Mouse (Mus musculus) fibroblast of lung, adult 2 months (primary cell): ENCODE measurements around the gene Tex36.

Source experiments
- DNase-seq: peaks from one replicate; pipeline ENCODE4 v3.0.0-alpha.2; 2011; ENCODE audit warnings: low read depth

The Tex36 gene

DNA sequence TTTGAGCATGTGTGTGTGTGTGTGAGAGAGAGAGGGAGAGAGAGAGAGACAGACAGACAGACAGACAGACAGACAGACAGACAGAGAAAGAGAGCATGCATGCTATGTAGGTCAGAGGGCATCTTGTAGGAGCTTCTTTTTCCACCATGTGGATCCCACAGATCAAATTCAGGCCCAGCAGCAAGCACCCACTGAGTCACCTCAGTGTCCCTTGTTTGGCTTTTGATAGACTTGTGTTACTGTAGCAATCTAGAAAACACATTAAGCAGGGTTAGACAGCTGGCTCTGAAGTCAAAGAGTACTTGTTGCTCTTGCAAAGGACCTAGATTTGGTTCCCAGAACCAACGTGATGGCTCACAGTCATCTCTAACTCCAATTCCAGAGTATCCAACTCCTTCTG, 10.2 kb downstream of the Tex36 start:
- DNase-seq, result no peak

DNA sequence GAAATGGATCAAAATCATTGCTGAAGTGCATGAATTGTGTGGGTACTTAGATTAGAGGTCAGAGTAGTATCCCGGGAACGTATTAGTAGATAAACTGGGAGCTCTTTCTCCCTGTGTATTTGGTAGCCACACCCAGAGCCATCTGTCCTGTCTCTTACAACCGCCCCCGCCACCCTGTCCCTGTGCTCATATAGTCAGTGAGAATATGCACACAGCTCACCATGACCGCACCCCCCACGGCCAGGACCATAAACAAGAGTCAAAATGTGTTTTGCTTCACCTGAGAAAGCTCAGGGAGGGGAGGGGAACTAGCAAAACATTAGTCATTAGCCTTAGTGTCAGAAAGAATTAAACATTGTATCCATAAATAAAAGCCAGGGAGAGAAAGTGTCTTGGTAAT, 18.7 kb downstream of the Tex36 start:
- DNase-seq, result no peak

DNA sequence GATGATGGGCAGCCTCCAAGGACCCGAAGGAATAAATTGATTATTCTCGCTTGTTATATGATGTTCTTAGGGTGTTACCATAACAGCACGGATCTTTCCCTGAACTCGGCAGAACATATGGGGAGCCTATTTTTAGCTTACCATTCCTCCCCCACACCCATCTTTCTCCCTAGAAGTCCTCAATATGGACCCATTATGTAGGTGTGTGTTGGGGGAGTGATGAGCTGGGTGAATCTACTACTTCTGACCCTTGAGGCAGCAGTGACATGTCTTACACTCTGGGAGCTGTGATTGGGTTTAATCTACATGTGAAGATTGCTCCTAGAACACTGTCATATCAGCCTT, 21.7 kb downstream of the Tex36 start:
- DNase-seq, result no peak

DNA sequence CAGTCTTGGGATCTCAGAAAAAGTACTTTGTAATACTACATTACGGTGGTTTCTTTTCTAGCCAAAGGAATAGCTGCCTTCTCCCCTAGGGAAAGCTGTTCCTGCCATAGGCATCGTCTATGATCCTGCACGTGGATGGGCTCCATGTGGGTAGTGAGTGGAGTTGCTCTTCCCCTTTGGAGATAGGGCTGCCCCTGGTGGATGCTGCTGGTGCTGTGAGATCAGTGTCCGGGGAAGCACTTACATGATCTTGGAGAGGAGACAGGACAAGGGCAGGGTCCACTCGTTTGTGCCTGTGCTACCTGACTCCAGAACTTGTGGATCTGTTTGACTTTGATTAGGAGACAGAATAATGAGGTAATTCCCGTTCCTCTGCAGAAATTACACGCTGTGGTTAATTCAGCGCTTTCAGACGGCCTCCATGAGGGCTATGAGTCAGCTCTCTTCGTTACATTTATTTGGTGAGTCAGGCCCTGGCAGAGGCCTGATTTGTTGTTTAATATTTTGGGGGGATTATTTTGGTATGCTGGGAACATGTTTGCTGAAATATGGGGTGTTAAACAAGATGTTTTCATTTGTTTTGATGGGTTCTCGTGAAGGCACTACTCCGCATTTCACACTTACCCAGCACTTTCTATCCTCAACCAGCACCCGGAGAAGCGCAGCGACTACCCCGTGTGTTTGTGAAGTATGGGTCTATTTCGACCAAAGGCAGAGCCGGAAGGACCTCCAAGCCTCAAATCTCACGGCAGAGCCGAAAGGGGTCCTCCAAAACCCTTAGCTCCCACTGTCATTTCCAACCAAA, 22.3 kb downstream of the Tex36 start:
- DNase-seq, result no peak

DNA sequence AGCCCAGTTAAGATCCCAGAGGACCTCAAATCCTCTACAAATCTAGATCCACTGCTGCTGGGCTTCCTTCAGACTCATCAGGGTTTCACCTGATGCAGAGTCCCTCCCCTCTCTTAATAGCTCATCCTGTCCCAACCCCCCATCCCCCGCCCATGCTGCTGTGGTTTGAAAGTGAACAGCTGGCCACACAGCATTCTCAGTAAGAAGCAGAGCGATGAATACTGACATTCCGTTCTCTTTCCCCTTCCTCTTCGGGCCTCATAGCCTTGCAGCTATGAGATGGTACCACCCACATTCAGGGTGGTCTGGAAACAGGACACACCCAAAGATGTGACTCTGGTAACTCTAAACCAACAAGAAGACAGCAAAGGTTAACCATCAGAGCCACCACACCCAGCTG, 25.1 kb downstream of the Tex36 start:
- no peak for DNase-seq

DNA sequence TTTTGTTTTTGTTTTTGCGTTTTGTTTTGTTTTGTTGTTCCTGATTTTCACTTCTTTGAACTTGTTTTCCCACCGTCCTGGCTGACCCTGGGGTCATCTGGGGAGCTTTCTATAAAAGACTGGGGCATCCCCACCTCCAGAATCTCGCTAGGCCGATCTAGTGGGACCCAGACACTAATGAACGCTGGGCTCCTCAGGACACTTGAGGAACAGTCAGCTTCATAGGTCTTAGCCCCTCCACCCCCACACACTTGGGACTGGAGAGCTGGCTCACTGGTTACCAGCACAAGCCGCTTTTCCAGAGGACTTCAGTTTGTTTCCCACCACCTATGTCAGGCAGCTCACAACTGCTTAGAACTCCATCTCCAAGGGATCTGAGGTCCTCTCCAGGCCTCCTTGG, 25.7 kb downstream of the Tex36 start:
- DNase-seq, result no peak

DNA sequence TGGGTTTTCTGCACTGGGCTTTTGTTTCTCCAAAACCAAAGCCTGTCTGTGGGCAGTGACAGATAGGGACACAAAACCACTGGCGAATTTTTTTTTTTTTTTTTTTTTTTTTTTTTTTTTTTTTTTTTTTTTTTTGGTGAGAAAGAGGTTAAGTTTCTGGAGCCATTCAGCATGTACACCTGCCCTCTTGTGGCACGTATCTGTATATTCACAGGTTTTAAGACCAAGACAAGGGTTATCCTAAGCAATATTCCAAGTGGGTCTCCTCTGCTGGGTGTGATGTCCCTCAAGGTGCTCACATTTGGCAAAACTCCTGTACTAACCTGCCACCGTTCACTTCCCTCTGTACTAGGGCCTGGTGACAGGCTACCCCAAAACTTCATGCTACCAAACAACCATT, 30.0 kb downstream of the Tex36 start:
- DNase-seq, result no peak

DNA sequence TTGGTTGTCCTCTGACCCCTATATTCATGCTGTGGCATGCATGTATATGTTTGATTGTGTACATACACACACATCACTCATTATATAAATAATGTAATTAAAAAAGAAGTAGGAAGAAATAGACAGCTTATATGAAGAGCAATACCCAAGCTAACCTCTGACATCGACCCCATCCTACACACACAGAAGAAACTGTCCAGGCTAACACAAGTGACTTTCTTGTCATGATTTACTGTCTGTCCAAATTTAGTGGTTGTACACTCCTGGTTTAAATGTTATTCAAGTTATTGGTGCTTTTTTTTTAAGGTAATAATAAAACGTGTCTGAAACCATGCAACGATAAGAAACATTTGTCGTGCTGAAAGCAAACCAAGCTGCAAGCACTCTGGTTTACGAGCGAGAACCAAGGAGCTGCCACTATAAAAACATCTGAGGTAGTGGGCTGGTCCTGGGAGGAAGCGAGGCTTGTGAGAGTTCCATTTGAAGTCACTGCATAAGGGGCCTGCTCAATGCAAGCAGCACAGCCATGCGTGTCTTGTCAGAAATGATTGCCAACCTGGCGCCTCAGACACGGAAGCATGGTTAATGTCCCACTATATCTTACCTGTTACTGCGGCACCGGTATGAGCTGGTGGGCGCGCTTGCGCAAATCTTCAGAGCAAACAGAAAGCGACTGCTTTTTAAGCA, 32.6 kb downstream of the Tex36 start:
- no peak for DNase-seq

DNA sequence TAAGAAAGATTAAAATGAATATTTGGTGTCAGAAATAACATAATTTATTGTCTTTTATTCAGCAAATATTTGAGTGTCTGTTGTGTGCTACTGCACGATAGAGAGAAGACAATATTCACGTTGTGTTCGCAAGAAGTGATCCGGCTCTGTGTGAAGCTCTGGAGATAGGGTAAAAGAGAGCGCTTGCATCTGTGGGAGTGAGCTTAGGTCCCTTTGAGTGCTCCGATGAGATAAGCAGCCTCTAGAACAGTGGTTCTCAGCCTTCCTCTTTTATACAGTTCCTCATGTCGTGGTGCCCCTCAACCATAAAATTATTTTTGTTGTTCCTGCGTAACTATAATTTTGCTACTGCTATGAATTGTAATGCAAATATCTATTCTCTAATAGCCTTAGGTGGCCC, 37.4 kb downstream of the Tex36 start:
- DNase-seq, result no peak

DNA sequence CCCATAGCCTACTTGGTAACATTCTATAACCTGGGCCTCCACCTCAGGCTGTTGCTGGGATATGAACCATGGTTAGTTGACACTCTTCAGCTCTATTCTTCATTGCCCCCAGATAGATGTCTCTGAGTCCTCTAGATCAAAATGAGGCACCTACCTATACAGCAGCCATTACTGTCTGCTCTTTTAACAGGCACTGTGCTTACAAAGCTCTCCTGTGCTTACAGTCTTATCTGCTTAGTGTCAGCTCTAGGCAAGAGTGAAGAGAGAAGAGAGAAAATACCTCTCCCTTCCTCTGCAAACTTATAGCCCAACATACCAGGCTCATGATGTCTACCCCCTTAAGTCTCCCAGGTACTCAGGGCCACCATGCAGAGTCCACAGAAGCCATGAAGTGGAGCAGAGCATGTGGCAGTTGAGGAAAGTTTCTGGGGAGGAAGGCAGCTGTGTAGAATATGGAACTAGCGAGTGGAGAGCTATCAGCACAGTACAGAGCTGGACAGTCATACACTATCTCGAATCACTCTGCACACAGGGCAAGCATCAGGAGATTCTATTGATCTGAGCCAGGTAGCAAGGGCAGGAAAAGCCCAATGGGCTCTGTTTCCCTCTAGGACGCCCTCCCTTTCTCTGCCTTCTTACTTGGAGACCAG, 38.7 kb downstream of the Tex36 start:
- DNase-seq, result no peak

DNA sequence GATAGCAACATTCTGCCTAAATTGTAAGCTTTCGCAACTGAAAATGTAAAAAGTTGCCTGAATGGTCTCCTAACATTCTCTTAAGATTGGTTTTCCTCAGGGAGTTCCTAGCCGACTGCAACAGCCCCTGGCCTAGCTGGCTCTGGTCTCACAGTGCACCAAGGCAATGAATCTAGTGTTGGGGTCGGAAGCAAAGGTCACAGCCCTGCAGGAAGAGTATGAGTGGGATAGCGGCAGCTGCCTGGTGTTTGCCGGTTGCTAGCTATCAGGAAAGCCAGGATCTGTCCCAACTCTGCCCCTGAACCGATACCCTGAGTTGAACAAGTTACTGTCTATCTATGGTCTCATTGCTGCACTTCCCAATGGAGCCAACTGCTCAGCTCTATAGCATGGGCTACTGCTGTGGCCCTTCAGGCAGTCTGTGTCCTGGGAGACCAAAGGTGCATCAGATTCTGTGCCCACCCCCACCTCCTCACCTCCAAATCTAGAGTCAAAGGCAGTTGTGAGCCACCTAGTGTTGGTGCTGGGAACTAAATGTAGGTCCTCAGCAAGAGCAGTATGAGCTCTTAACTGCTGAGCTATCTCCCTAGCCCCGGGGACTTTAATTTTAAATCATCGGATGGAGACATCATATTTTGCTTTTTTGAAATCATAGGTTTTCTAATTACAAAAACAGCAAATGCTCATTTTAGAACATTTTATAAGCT, 46.0 kb downstream of the Tex36 start:
- DNase-seq, result no peak

DNA sequence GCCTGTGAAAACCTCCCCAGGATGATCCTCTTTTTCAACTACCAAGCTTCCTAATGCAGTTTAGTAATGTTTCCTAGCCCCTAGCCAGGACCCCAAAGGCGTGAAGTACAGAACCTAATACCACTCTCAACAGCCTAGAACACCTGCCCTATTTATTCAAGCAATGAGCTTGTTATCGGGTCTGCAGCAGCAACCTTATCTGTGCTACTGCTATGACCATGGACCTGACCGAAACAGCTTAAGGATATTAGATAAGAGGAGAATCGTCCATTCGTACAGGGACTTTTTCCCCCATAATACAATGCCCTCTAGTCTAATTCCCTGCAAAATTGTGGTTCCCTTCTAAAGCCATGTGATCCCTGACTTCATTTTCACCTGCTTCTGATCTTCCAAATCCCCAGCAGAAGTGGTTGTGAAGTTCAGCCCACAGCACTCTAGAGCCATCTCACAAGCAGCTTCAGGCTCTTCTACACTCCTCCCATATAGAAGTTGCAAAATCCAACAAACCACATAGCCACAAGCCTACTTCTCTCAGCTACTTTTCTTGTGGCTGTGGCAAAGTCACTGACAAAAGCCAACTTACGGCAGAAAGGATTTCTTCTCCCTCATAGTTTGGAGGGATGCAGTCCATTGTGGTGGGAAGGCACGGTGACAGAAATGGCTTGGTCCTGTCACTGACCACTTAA, 49.5 kb downstream of the Tex36 start:
- no peak for DNase-seq

DNA sequence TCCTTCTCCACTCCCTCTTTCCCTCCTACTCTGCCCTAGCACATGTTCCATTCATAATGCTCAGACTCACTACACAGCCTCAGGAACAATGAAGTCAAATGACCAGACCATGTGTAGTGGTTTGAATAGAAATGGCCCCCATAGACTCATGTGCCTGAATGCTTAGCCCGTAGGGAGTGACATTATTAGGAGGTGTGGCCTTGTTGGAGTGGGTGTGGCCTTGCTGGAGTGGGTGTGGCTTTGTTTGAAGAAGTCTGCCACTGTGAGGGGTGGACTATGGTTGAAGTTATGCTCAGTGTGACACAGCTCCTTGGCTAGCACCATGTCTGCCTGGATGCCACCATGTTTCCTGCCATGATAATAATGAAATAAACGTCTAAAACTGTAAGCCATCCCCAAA, 51.0 kb downstream of the Tex36 start:
- DNase-seq, result no peak

DNA sequence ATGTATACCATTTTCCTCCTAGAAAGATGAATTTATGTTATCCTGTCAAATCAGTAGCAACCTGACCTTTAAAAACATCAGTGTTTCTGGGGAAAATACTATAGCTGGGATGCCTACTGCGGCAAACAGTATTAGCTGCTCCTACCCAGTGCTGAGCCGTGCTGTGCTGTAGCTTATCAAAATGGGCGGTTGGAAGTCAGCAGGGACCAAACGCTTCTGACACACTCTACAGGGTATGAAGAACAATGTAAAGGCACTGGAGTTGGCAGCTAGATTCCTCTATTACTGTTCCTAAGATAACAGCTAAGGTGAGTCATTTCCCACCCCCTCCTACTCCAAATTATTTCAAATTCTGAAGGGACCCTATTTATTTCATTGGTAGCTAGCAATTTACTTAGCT, 53.5 kb downstream of the Tex36 start:
- no peak for DNase-seq

DNA sequence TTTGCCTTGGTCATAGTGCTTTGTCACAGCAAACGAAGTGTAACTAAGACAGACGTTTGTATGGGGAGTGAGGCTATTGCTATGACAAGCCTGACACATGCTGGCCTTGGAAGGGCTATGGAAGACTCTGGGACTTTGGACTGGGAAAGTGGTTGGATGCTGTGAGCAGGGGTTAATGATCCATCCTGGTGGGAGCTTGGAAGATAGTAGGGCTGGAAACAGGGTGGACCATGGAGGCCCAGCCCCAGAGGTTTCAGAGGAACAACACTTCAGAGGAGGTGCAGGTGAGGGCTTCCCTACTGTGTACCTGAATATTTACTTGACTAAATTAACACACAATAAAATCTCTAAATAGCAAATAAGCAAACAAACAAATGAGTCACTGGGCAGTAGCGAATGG, 56.3 kb downstream of the Tex36 start:
- DNase-seq, result no peak

DNA sequence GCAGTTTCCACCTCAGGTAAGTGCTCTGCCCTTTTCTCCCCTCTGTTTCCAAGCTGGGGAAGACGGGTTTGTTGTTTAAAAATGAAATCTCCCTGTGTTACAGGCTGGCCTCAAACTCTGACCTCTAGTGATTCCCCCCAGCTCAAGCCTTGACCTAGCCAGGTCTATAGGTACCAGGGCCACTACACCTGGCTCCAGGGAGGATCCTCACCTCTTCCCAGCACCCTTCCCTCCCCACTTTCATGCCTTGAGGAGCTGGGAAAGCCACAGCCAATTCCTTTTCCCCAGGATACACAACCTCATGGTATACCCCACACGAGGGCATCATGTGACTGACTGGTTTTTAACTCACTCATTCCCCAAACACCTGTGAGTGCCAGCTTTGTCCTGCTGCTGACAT, 57.0 kb downstream of the Tex36 start:
- DNase-seq, result no peak

DNA sequence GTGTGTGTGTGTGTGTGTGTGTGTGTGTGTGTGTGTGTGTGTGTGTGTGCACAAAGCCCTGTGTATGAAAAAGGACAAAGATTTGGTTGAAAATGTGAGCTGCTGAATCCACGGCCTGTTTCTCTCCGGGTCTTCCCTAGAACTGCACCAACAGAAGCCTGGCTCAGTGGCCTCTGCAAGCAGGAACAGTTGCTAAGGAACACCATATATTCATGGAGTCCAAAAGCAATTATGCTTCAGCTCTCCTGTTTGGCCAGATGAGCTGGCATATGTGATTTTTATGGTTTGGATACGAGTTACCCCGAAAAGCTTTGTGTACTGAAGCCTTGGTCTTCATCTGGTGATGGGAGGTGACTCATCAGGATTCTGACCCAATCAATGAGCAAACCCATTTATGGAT, 58.8 kb downstream of the Tex36 start:
- DNase-seq, result no peak

DNA sequence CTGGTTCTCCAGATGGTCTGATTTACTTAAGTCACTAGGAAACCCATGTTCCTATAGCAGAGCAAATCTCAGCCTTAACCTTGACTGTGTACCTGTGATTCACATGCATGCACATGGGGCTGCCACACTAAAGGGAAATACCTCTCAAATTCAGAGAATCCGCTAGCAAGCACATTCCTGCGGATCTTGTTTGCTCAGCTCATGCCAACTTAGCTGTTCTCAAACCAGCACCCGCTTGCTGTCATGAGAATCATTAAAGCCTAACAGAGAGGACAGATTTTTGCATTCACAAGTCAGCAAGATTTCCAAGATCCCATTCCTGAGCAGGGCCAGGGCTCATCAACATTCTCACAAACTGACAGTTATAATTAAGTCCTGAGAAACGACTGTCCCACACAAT, 64.6 kb downstream of the Tex36 start:
- no peak for DNase-seq
